Mouse (Mus musculus): ENCODE data around the gene Fndc9. TPM values are rescaled to one million over a fixed set of nuclear protein-coding genes. Genes with fewer than 3 reads are reported as not detected.

The Fndc9 gene
- polyA plus RNA-seq, 1 experiment from 2014 or later: 0.26 TPM

GRCm38 (mm10) chr11:46283800-46284199 is 48.5 kb downstream of the Fndc9 start:
- 91% methylated on average over 6 of the region's 6 CpGs for WGBS
- H3K27ac ChIP-seq (replicated peaks): no peak overlapping the region
- H3K27me3 ChIP-seq (replicated peaks; ENCODE audit: low read depth, poor library complexity, severe bottlenecking): no peaks in the 10 kb centered on the region
- H3K4me3 ChIP-seq: no peak overlapping the region
- peaks cover 29% of the 10 kb centered on the region for H3K36me3 ChIP-seq (replicated peaks)
- no peaks in the 10 kb centered on the region for H3K4me1 ChIP-seq
- H3K9me3 ChIP-seq: no peaks in the 10 kb centered on the region
- no peak for DNase-seq (ENCODE audit: low spot score)

- H3K4me3 ChIP-seq: no peak overlapping the region
- H3K4me1 ChIP-seq: peaks cover 13% of the 10 kb centered on the region
- H3K27ac ChIP-seq (replicated peaks): no peak overlapping the region
- H3K9me3 ChIP-seq: no peaks in the 10 kb centered on the region
- 75% methylated on average over 6 of the region's 6 CpGs for WGBS
- H3K27me3 ChIP-seq (replicated peaks; ENCODE audit: low read depth, poor library complexity, severe bottlenecking): no peaks in the 10 kb centered on the region
- DNase-seq (ENCODE audit: low spot score): no peak
- H3K36me3 ChIP-seq (replicated peaks): peaks cover 24% of the 10 kb centered on the region
Observed at GRCm38 (mm10) chr11:46286803-46287202, 51.5 kb downstream of the Fndc9 start.

GRCm38 (mm10) chr11:46288091-46288490 is 52.8 kb downstream of the Fndc9 start:
- H3K9me3 ChIP-seq: no peaks in the 10 kb centered on the region
- peaks cover 13% of the 10 kb centered on the region for H3K4me1 ChIP-seq
- no peaks in the 10 kb centered on the region for H3K27me3 ChIP-seq (replicated peaks; ENCODE audit: low read depth, poor library complexity, severe bottlenecking)
- no peak overlapping the region for H3K27ac ChIP-seq (replicated peaks)
- peaks cover 20% of the 10 kb centered on the region for H3K36me3 ChIP-seq (replicated peaks)
- WGBS: 72% methylated on average over 5 of the region's 5 CpGs
- H3K4me3 ChIP-seq: no peak overlapping the region
- no peak for DNase-seq (ENCODE audit: low spot score)

- Histone ChIP-seq H3K36me3 (replicated peaks) (peaks cover 11% of the 10 kb centered on the region; the same call in 1 of the 2 replicates), H3K9me3 (no peaks in the 10 kb centered on the region), H3K27me3 (replicated peaks; ENCODE audit: low read depth, poor library complexity, severe bottlenecking) (no peaks in the 10 kb centered on the region), H3K4me1 (peaks cover 13% of the 10 kb centered on the region), H3K4me3 (no peak overlapping the region), H3K27ac (replicated peaks) (no peak overlapping the region)
- DNase-seq (ENCODE audit: low spot score): no peak
- WGBS: 79% methylated on average over 4 of the region's 4 CpGs
Observed at GRCm38 (mm10) chr11:46289022-46289421, 53.7 kb downstream of the Fndc9 start.

Other genes starting within 250 kb of the Fndc9 start
- 2.9 and 3.0 TPM in 2 replicates for gene Gm12166, start 183.2 kb upstream of the Fndc9 start, polyA plus RNA-seq (2016; fragmentation: Nextera tagmentation; extraction: Ambion mirVana)
- 11.3 and 13.9 TPM in 2 replicates for gene Adam19, start 179.5 kb upstream of the Fndc9 start, polyA plus RNA-seq (2016; fragmentation: Nextera tagmentation; extraction: Ambion mirVana)
- 0.29 and 0.71 TPM in 2 replicates for gene Nipal4, start 69.0 kb upstream of the Fndc9 start, polyA plus RNA-seq (2016; fragmentation: Nextera tagmentation; extraction: Ambion mirVana)
- 17.4 and 18.3 TPM in 2 replicates for gene Cyfip2, start 77.3 kb downstream of the Fndc9 start, polyA plus RNA-seq (2016; fragmentation: Nextera tagmentation; extraction: Ambion mirVana)
- gene Itk, start 154.0 kb downstream of the Fndc9 start, polyA plus RNA-seq (2016; fragmentation: Nextera tagmentation; extraction: Ambion mirVana): 0.04 and 0.05 TPM in 2 replicates
- gene Fam71b, start 161.0 kb downstream of the Fndc9 start, polyA plus RNA-seq (2016; fragmentation: Nextera tagmentation; extraction: Ambion mirVana): not detected in 2 replicates
- gene Med7, start 201.4 kb downstream of the Fndc9 start, polyA plus RNA-seq (2016; fragmentation: Nextera tagmentation; extraction: Ambion mirVana): 90.5 and 92.0 TPM in 2 replicates
- gene Havcr2, start 219.4 kb downstream of the Fndc9 start, polyA plus RNA-seq (2016; fragmentation: Nextera tagmentation; extraction: Ambion mirVana): 0.08 TPM in 1 of 2 replicates, not detected in the other

Data from embryonic facial prominence, embryonic 10.5 days (tissue).